Mouse (Mus musculus) kidney, postnatal 36 days (tissue): ENCODE results near the gene Dusp9.

Source experiments
- DNase-seq, 2 experiments: peaks; one replicate each; pipeline ENCODE4 v3.0.0; 2021 to 2022; ENCODE audit warnings: mixed read lengths in 2 of 2

The Dusp9 gene

DNA sequence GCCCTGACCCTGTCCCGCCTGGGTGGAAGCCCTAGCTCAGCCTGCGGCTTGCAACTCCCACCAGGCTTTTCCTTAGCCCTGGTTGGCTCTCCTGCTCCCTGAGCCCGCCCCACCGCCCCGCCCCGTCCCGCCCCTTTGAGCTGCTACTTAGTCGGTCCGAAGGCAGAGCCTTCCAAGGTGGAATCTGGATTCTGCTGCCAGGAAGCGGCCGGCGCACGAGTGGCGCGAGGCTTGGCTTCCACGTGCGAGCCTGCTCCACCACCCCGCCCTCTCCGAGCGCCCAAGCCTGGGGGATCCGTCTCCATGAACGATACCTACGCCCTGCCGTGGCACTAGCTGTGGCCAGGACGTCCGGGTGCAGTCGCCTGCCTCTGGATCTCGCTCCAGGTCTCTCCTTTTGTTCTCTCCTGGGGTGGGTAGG, at the start of gene Dusp9:
Gene Dusp9 (plus strand): TSS at position 165 of the 421 bp plus-strand sequence.
- peak; percentile 52 to 64 for DNase-seq

DNA sequence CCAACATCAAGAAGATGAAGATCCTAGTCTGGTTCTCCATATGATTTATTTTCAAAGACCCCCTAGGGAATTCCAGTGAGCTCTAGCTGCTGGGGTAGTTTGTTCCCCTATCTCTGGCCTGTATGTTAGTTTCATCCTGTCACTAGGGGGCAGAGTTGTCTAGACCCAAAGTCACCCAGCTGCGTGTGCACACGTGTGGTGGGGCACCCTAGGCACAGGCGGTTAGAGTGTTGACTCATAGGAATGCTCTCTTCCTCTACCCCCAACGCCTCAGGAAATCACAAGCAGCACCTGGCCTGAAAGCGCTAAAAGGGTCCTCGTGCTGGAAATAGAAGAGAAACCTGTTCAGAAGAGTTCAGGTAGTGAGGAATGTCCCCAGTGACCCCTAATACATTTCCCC, 46.0 kb upstream of the Dusp9 start:
- DNase-seq = peak; percentile 48 to 53

DNA sequence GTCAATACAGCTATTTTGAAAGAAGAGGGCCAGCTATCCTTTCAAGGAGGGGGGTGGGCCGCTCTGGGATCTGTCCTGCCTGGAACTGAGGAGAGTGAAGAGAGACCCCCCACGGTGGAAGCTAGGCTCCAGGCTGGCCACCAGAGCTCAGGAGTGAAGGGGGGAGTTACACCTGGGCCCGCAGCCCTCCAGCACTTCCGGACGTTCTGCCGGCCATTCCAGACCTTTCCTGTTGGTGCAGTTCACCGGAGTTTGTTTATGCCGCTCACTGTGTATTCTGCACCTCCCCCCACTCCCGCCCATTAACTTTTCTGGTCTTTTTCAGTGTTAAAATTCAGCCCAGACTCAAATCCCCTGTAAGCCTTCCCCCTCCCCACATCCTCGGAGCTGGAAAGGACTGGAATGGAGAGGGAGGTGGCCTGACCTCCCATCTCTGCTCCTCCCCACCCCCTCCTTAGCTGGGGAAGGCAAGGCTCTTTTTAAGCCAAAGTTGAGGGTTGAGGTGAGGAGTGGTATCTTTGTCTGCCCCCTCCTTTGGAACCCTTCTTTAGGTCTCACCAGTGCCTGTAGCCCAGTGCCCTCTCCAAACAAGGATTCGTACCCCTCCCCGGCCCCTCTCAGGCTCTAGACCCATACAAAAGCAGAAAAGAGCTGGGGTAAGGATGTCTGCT, 44.6 kb upstream of the Dusp9 start:
- peak; percentile 16 to 21 for DNase-seq

DNA sequence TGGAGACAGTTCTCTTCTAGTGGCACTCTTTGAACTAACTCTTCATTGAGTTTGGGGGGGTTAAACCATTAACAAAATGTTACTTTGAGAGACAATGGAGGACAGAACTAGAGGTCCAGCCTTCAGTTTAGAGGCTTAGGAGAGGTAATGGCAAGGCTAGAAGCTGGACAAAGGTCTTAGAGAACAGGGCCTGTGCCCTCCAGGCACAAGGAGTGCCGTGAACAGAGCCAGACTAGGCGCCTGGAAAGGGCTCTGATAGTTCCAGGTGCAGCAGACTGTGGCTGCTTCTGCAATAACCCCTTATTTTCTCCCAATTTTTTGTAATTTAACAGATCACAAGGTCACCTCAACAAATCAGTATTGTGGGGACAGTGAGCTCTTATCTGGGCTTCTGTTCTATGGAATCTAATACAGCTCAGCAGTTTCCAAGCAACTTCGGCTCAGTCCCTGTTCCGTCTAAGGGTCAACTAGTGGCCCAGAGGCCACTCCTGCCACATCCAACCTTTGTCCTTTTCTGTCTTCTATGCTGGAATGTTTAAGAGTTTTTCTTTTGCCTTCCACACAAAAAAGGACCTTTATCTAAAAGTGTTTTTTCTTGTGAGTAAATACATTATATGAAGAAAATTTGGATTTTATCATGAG, 43.8 kb upstream of the Dusp9 start:
- DNase-seq = peak; percentile 24 to 25

DNA sequence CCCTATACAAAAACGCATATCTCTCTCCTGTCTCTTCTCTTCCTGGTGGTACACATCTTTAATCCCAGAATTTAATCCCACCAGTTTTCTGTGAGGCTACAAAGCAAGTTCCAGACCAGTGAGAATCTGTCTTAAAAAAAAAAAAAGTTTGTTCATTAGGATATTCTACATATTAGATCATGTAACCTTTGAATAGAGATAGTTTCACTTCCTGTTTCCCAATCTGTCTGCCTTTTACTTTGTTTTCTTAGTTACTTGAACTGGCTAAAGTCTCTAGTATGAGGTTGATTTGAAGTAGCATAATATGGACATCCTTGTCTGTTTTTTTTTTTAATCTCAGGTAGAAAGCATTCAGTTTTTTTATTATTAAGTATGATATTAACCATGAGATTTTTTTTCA, 37.8 kb upstream of the Dusp9 start:
- no peak for DNase-seq

DNA sequence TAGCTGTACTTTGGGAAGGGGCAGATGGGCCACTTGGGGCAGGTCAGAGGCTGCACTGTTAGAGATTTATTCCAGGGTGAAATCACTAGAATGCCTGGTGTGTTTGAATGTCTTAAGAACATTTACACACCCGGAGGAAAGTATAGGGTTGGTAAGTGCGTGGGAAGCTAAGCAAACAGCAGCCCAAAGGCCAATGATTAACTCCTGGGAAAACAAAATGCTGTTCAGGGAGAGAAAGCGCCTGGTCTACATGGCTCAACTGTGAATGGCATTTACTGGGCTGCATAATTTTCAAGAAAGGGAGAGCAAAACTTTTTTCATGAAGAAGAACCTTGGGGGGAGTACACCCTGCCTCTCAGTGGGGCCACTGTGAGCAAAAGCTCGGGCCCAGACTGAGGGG, 25.6 kb upstream of the Dusp9 start:
- peak in 1 of 2 experiments; percentile 25 for DNase-seq

DNA sequence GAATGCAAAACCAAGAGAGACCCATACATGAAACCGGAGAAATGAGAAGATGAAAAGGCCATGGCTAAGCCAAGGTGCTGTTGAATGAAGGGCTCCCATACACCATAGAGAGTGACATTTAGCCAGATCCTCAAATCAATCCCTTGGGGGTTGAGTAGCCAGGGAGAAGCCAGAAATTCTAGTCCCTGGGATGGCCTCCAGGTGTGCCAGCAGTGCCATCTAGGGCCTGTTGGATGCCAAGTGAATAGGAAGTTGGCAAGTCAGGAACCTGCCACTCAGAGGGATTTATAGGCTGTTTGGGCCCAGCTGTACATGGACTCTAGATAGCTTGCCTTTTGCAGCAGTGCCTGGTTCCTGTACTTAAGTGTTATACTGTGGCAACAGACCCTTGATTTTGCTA, 23.3 kb upstream of the Dusp9 start:
- DNase-seq = no peak

DNA sequence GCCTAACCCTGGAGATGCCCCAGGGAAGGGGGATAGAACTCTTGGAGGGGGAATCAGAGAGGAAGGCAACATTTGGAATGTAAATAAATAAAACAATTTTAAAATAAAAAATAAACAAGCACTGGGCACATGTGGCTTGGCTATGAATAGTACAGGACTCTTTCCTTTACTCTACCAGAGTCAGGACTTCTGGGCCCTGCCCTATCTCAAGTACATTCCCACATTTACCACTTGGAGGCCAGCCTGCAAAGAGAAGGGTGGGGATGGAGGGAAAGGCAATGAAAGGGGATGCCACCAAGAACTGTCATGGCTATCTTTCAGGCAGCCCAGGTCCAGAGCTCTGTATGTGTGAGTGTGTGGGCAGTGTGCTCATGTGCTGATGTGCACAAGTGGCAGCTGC, 19.8 kb upstream of the Dusp9 start:
- DNase-seq = no peak

DNA sequence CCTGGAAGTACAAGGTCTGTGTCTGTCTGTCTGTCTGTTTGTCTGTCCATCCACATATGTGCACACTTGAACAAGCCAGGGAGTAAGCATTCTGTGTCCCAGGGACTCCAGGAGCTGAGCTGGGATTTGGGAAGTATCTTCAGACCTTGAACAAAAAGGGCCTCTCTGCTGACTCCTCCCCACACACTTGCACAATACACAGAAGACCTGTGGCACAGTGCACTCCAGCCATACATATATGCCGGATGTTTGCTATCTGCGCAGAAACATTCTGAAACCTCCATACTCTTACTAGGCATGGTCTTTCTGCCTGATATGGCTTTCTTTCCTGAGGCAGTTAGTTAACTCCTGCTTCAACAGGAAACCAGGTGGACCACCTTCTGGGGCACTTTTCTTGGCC, 19.3 kb upstream of the Dusp9 start:
- no peak for DNase-seq

DNA sequence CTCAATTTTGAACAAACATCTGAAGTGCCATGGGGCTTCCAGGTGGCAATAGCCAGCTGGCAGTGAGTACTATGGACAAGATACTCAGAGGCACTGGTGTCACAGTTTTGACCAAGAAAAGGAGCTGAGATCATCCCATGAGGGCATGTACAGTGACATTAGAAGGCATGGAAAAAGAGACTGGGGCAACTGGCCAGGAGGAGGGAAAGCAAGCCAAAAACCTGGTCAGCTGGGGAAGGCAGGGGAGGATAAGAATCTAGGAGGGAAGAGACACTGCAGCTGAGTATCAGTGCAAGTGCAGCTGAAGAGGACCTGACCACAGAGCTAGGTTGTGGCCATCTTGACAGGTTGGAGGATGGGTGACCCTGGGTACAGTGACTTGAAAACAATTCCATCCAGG, 12.2 kb upstream of the Dusp9 start:
- DNase-seq = no peak

DNA sequence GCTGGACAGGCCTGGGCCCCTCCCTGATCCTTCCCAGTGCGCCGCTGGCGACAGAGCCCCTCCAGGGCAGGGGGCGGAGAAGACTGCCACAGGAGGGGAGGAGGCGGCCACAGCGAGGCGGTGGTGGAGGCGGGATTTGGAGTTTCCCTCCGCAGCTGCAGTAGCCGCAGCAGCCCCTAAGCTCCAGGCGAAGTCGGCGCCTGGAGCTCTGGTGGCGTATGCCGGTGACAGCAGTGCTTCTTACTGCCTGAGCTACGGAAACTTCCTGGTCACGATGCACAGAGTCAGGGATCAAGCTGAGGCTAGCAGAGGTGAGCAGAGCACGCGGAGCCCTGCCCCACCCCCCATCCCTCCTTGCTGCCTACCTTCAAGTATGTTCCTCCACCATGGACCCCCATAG, 3.8 kb upstream of the Dusp9 start:
- DNase-seq = no peak

DNA sequence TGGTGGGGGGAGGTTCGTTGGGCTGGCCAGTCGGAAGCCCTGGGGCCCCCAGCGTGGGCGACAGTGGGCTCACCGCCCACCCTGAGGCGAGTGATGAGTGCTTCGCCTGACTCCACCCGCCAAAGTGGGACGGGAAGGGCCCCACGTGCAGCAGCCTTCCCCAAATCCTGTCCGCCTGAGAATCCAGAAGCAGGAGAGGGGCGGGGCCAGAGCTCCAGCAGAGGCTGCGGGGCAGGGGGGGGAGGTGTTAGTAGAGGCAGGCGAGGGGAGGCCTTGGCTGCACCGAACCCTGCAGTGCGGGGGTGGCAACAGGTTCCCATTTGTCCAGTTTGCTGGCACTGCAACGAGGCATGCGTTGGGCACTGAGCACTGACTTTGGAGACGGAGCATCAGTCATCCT, 1.8 kb upstream of the Dusp9 start:
- DNase-seq = peak in 1 of 2 experiments; percentile 32

DNA sequence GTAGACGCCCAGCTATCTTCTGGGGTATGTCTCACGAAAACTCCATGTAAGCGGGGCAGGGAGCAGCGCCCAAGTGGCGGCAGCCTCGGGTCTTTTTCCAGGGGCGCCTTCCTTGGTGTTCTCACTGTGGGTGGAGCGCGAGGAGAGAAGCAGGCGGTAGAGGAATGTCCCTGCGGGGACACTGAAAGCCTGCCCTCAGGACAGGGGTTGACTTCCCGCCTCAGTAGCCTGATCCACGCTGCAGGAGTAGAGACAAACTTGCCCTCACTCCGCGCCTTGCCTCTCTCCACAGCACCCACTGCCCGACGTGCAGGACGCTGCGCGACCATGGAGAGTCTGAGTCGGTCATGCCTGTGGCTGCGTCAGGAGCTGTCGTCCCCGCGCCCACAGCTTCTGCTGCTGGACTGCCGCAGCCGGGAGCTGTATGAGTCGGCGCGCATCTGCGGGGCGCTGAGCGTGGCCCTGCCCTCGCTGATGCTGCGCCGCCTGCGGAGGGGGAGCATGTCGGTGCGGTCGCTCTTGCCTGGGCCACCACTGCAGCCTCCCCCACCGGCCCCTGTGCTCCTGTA, 766 bp downstream of the Dusp9 start:
- DNase-seq = no peak

DNA sequence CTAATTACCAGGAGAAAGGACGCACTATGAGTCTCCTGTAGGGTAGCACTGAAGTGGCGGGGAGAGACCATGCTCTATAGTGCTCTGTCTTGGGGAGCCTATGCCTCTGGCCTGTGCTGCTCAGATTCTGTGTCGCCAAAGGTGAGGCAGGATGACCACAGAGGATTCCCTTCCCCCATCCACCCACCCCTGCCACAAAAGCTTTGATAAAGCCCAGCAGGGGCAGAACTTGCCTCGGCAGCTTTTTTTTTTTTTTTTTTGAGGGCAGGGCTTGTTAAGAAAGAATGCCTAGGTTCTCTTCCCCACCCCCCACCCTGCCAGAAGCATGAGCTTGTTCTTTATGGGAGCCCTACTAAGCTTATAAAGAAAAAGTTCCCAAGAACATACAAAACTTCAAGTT, 5.9 kb downstream of the Dusp9 start:
- DNase-seq = no peak

DNA sequence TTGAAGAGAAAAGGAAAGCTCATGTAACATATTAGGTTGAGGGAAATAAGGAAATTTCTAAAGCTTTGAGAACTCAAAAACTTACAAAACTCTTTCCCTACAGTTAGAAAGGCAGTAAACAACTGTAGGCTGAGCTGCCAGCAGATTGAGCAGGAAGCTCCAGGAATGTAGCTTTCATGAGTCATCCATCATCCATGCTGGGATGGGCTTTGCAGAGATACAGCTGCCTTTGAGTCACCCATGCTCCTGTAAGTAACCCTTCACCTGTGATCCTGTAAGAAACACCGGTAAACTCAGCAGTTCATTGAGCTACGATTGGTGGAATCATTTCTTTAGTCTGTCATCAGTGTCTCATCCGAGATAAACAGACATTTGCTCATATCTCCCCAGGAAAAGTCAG, 11.7 kb downstream of the Dusp9 start:
- no peak for DNase-seq

DNA sequence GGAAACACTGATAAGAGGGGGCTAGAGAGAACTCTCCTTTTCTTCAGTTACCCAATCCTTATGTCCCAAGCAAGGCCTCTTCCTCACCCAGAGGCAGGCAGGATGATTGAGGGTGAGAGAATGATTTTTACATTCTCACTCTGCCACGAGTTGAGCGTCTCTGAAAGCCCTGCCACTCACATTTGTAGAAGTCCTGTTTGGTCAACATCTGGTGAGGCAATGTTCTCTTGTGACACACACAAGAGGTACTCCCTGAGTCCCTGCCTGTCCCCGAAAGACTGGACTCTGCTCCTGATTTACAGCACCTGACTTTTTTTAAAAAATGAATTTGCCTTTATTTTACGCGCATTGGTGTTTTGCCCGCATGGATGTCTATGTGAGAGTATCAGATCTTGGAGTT, 14.2 kb downstream of the Dusp9 start:
- DNase-seq = no peak

DNA sequence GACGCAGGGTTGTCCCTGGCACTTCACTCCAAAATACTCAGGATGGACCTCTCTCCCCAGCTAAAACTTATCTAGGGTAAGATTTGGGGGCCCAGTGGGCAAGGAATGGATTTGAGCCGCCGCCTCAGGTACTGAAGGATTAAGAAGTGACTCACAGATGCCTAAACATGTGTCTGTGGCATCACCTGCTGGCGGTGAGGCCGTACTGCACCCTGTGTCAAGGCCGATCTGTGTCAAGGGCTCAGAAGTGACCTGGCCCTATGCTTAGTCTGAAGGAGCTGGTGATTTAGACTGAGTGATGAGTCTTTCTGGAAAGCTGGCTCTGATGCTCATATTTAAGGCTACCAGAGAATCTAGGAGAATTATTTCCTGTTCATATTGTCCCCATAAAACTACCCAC, 15.0 kb downstream of the Dusp9 start:
- peak; percentile 47 to 87 for DNase-seq

DNA sequence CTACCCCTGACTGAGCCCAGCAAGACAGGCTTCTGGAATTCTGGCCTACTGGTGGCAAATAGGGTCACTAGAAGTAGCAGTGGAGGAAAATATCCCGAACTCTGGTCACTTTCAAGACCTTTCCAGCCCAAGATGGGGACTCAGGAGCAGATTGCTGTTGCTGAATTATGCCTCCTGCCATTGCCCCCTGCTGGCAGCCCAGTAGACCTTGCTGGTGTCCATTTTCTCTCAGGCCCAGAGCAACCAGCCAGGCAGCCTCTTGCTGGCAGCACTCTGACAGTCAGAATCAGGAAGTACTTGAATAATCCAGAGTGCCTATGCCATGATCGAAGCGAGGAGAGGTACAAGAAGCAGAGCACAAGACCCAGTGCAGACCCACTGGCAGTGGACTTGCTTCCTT, 16.3 kb downstream of the Dusp9 start:
- peak in 1 of 2 experiments; percentile 66 for DNase-seq

DNA sequence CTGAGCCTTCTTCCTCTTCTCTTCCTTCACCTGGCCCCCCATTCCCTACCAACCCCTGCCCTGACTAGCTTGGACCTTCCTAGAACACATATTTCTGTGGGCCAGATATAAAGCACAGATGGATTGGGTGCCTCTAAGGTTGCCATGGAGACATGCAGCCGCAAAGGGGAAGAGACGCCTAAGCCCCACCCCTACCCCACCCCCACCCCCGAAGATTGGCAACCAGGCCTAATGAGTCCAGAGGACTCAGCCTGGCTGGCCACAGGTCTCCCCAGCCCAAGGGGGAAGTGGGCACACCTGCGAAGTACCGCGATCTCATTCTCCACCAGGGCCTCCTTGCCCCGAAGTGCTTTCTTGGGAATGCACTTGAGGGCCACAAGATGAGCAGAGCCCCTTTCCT, 19.2 kb downstream of the Dusp9 start:
- DNase-seq = no peak

DNA sequence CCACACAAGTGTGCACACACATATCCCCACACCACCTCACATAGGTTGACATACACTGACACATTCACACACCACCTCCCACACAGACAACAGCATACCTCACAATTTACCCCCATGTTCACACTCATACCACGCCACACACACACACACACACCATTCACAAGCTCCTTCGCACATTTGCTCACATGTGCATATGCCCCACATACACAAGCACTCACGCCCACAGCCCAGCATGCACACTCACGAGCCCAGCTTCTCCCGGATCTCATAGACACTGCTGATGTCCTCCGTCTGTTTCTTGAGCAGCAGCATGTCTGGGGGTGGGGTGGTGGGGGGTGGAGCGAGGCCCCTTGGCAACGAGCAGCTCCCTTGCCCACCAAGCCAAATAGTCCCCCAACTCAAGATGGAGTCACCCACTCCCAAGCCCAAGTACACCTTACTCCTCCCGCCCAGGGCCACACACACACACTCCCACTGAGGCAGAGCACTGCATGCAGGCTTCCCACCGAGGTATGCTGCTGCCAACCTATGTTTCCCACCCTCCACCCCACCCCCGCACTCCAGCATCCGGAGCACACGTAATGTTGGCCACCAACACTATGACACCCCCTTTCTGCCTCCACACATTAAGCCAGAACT, 19.8 kb downstream of the Dusp9 start:
- no peak for DNase-seq

DNA sequence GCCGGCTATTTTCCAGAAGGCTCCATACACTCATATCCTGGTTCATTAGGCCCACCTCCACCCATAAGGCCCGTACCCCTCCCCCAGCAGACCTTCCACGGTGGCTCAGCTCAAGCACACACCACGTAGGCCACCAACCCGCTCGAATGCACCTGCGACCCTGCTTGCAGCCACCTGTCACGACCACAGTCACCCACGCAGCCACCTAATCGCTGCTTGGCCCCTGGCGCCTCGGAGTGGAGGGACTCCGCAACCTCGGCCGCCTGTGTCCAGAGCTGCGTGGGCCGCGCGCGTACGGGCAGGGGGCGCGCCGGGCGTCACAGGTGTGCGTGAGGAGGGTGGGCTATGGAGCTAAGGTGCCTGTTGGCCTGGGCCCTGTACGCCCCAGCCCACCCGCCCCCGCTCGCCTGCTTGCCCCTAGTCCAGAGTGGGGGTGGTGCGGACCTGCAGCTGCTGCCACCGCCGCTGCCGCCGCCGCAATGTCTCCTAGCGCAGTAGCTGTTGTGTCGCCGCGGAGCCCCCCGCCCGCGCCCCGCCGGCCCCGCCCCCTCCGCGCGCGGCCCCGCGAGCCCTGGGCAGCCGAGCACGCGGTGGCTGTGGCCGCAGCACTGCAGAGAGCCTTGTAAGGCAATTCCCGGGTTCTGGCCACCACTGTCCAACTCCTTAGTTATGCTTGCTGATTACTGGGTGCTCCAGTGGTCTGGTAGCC, 20.5 kb downstream of the Dusp9 start, which contains the start of gene Pnck:
Gene Pnck (minus strand): TSS at position 543 of the 709 bp plus-strand sequence.
- DNase-seq = no peak

DNA sequence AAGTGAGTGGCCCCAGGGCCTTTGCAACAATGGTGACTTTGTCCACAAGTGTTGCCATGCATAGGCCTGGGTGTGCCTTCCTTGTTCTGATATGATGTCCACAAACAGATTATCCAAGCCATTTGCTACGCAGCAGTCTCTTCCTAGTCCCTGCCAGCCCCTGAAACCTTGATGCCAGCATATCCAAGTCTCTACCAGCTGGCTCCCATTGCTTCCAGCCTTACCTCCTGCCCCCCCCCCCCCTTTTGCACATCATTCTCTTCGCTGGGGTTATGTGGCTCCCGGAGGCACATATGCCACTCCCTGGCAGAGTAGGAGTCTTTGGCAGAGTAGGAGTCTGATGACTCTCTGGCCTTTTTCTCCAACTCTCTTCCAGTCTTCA, 21.1 kb downstream of the Dusp9 start:
- no peak for DNase-seq

DNA sequence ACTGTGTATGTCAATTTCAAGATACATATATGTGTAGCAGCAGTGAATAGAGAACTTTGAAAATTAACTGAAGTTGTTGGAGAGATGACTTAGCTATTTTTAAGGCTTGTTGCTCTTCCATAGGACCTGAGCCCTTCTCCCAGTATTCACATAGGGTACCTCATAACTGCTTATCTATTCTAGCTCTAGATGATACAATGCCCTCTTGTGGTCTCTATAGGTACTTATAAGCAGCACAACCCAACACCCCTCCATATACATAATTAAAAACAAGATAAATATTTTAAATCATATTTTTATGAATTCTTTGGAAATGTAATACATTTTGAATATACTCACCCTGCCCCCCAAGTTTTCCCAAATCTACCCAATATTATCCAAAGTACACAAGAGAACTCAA, 23.9 kb downstream of the Dusp9 start:
- DNase-seq = no peak
